Mouse (Mus musculus) megakaryocyte, embryonic 14.5 days (primary cell): ENCODE results near the gene Anpep.

Source experiments
- FLI1 ChIP-seq: IDR thresholded peaks from 2 replicates; pipeline ENCODE4 v1.6.1; 2012; ENCODE audit warnings: low read length, inconsistent platforms, mixed read lengths
- GATA1 ChIP-seq: IDR thresholded peaks from 3 replicates; pipeline ENCODE4 v1.6.1; 2012; ENCODE audit warnings: mixed read lengths, low read length, inconsistent platforms, borderline replicate concordance

- TF ChIP-seq GATA1: no peak
- TF ChIP-seq FLI1: no peak
These were observed 50.0 kb downstream of the Anpep start, which contains the start of gene Mesp2 for GRCm38 (mm10) chr7:79810611-79811506.
